Mouse (Mus musculus) kidney, embryonic 14.5 days (tissue): ENCODE measurements around the gene Zfp574. TPM values are rescaled to one million over a fixed set of nuclear protein-coding genes. Genes with fewer than 3 reads are reported as not detected.

Source experiments
- ATAC-seq: fragments of 200-750 bp; cut with Nextera tagmentation; 2 replicates; pipeline ENCODE4 v1.8.0; 2017; ENCODE audit warnings: moderate number of reproducible peaks, mild to moderate bottlenecking, moderate TSS enrichment, moderate library complexity; ENCODE audit not compliant: low FRiP score, low TSS enrichment
- H3K27ac ChIP-seq: fragments of 300-500 bp; sonication (generic); 2 replicates; pipeline ENCODE4 v1.5.1; 2014; ENCODE audit warnings: low read depth, mild to moderate bottlenecking, low read length, moderate library complexity, mixed read lengths
- H3K27me3 ChIP-seq: fragments of 300-500 bp; sonication (generic); 2 replicates; pipeline ENCODE4 v1.6.1; 2014; ENCODE audit warnings: mild to moderate bottlenecking, low read length; ENCODE audit not compliant: control insufficient read depth, insufficient read depth
- H3K36me3 ChIP-seq: fragments of 300-500 bp; sonication (generic); 2 replicates; pipeline ENCODE4 v1.6.1; 2014; ENCODE audit warnings: low read length, mixed read lengths; ENCODE audit not compliant: control insufficient read depth, insufficient read depth
- H3K4me1 ChIP-seq: fragments of 300-500 bp; sonication (generic); 2 replicates; pipeline ENCODE4 v1.6.1; 2014; ENCODE audit warnings: low read length, mixed read lengths; ENCODE audit not compliant: control insufficient read depth, insufficient read depth
- H3K4me2 ChIP-seq: fragments of 300-500 bp; sonication (generic); replicated peaks from 2 replicates; pipeline ENCODE4 v1.6.1; 2014; ENCODE audit warnings: low read depth, mild to moderate bottlenecking, low read length
- H3K4me3 ChIP-seq: fragments of 300-500 bp; sonication (generic); 2 replicates; pipeline ENCODE4 v1.5.1; 2014; ENCODE audit warnings: mild to moderate bottlenecking, low read length
- H3K9ac ChIP-seq: fragments of 300-500 bp; sonication (generic); 2 replicates; pipeline ENCODE4 v1.6.1; 2014; ENCODE audit warnings: low read depth, mild to moderate bottlenecking, low read length, moderate library complexity
- H3K9me3 ChIP-seq: fragments of 300-500 bp; sonication (generic); 2 replicates; pipeline ENCODE4 v1.6.1; 2016; ENCODE audit warnings: low read length; ENCODE audit not compliant: control insufficient read depth
- WGBS: fragments of 180-500 bp; shearing (Covaris S2); extraction: QIAGEN DNeasy Blood & Tissue Kit; methylation state at CpG from one replicate; pipeline ENCODE4 v1.1.7; 2014; 5-methylcytosine and 5-hydroxymethylcytosine counted together
- polyA plus RNA-seq: library from polyadenylated mRNA; unstranded; fragments of >200 nt; fragmentation: Nextera tagmentation; extraction: Ambion mirVana; gene quantifications from 2 replicates; pipeline ENCODE4 v1.2.1, GENCODE M21; 2014

Gene Zfp574
- 21.9 and 33.4 TPM in 2 replicates for polyA plus RNA-seq

- peak within 1 kb of the TSS; percentile 92 for H3K4me2 ChIP-seq
- no peaks in the 10 kb centered on the region for H3K9me3 ChIP-seq
- peak within 1 kb of the TSS; percentile 88 for H3K27ac ChIP-seq
- H3K4me3 ChIP-seq: peak within 1 kb of the TSS; percentile 73
- H3K27me3 ChIP-seq: no peaks in the 10 kb centered on the region
- peaks cover 13% of the 10 kb centered on the region for H3K36me3 ChIP-seq
- no peak; the same call in 1 of the 2 replicates for ATAC-seq
- peak within 1 kb of the TSS; percentile 81 for H3K9ac ChIP-seq
- peaks cover 14% of the 10 kb centered on the region for H3K4me1 ChIP-seq
- WGBS: 3% methylated on average over 23 of the region's 28 CpGs
Measured at GRCm38 (mm10) chr7:25071979-25072715, at the start of gene Zfp574, which contains the start of gene Grik5. Zfp574 (plus strand) TSS chr7:25072567. Grik5 (minus strand) TSS chr7:25072346.

- H3K27ac ChIP-seq: no peak overlapping the region
- no peak for ATAC-seq
- no peaks in the 10 kb centered on the region for H3K27me3 ChIP-seq
- H3K9me3 ChIP-seq: no peaks in the 10 kb centered on the region
- H3K36me3 ChIP-seq: peaks cover 30% of the 10 kb centered on the region
- H3K4me3 ChIP-seq: no peak overlapping the region
- WGBS: 68% methylated on average over 10 of the region's 10 CpGs
- no peaks in the 10 kb centered on the region for H3K4me1 ChIP-seq
- H3K4me2 ChIP-seq: no peak overlapping the region
- no peak overlapping the region for H3K9ac ChIP-seq
Measured at GRCm38 (mm10) chr7:25025855-25026439, 46.4 kb upstream of the Zfp574 start.

DNA sequence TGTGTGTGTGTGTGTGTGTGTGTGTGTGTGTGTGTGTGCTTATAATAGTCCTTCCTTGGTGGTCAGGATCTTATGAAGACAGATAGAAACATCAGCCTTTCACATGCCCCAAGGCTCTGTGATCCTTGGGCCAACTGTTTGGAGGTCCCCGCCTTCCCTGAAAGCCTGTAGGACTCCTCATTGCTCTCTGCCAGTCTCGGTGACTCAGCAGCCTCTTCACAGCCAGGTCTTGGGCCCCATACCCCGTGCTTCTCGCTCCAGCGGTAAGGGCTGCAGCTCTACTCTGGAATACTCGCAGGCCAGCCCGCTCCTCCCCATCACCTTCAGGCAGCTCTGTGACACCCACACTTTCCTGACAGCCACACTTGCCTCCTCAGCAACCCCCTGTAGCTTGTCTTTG is 45.9 kb upstream of the Zfp574 start:
- Histone ChIP-seq H3K9ac (no peak overlapping the region), H3K4me1 (no peaks in the 10 kb centered on the region), H3K4me3 (no peak overlapping the region), H3K36me3 (peaks cover 27% of the 10 kb centered on the region), H3K4me2 (no peak overlapping the region), H3K9me3 (no peaks in the 10 kb centered on the region), H3K27ac (no peak overlapping the region), H3K27me3 (no peaks in the 10 kb centered on the region)
- 59% methylated on average over 7 of the region's 7 CpGs for WGBS
- no peak for ATAC-seq

GRCm38 (mm10) chr7:25030032-25030753 is 42.2 kb upstream of the Zfp574 start:
- Histone ChIP-seq H3K27me3 (no peaks in the 10 kb centered on the region), H3K27ac (no peak overlapping the region), H3K4me2 (no peak overlapping the region), H3K4me1 (no peaks in the 10 kb centered on the region), H3K36me3 (peaks cover 15% of the 10 kb centered on the region; the same call in 1 of the 2 replicates), H3K4me3 (no peak overlapping the region), H3K9ac (no peak overlapping the region), H3K9me3 (no peaks in the 10 kb centered on the region)
- peak; percentile 54; the same call in 1 of the 2 replicates for ATAC-seq
- WGBS: 61% methylated on average over 5 of the region's 5 CpGs

GRCm38 (mm10) chr7:25031528-25031927 is 40.8 kb upstream of the Zfp574 start:
- WGBS: 75% methylated on average over 3 of the region's 3 CpGs

DNA sequence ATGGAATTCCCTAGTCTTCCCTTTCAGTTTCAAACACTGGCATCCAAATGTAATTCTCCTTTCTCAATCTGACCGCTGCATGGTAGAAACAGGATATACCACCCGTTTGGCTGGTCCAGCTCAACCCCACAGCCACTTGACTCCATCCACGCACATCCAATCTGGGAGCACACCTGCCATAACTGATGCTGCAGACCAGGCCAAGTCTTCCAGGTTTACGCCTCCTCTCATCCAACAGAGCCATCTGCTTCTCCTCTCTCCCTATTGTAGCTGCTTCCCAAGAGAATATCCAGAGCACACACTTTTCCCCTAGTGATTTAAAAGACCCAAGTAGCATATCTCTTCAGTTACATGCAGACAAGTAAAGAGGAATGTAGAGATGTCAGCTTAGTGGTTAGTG is 37.6 kb upstream of the Zfp574 start:
- Histone ChIP-seq H3K4me1 (no peaks in the 10 kb centered on the region), H3K27me3 (no peaks in the 10 kb centered on the region), H3K9me3 (no peaks in the 10 kb centered on the region), H3K36me3 (peaks cover 18% of the 10 kb centered on the region; the same call in 1 of the 2 replicates), H3K4me3 (no peak overlapping the region), H3K9ac (no peak overlapping the region), H3K27ac (no peak overlapping the region), H3K4me2 (no peak overlapping the region)
- ATAC-seq: no peak
- 93% methylated on average over 4 of the region's 4 CpGs for WGBS

More at GRCm38 (mm10) chr7:25031528-25031927, 40.8 kb upstream of the Zfp574 start:
- Histone ChIP-seq H3K27me3 (no peaks in the 10 kb centered on the region), H3K27ac (no peak overlapping the region), H3K36me3 (peaks cover 21% of the 10 kb centered on the region; the same call in 1 of the 2 replicates), H3K4me3 (no peak overlapping the region), H3K9me3 (no peaks in the 10 kb centered on the region), H3K4me2 (no peak overlapping the region), H3K4me1 (no peaks in the 10 kb centered on the region), H3K9ac (no peak overlapping the region)
- ATAC-seq: no peak

- H3K4me2 ChIP-seq: no peak overlapping the region
- H3K4me1 ChIP-seq: no peaks in the 10 kb centered on the region
- H3K9me3 ChIP-seq: no peaks in the 10 kb centered on the region
- H3K27ac ChIP-seq: no peak overlapping the region
- no peak for ATAC-seq
- H3K9ac ChIP-seq: no peak overlapping the region
- WGBS: 60% methylated on average over 7 of the region's 7 CpGs
- peaks cover 20% of the 10 kb centered on the region; the same call in 1 of the 2 replicates for H3K36me3 ChIP-seq
- H3K4me3 ChIP-seq: no peak overlapping the region
- no peaks in the 10 kb centered on the region for H3K27me3 ChIP-seq
Measured at GRCm38 (mm10) chr7:25035916-25036315, 36.5 kb upstream of the Zfp574 start.

DNA sequence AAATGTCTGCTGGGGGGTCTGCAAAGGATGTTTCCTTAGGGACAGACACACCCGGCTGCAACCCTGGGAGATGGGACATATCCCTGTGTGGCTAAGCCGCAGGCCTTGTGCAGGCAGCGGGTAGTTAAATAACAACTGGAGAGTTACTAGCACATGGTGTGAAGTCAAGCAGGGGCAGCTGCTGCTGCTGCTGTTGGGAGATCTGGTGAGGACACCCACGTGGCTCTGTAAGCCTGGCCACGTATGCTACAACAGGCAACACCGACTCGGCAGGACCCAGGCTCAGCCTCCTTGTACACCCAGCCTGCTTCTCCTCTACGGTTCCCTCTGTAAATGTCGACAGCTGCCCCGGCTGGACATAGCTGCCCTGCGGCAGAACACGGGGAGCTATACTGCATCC is 30.4 kb upstream of the Zfp574 start:
- ATAC-seq: no peak
- no peak overlapping the region for H3K4me3 ChIP-seq
- no peak overlapping the region for H3K4me2 ChIP-seq
- 87% methylated on average over 12 of the region's 12 CpGs for WGBS
- H3K4me1 ChIP-seq: no peaks in the 10 kb centered on the region
- no peak overlapping the region for H3K27ac ChIP-seq
- H3K9ac ChIP-seq: no peak overlapping the region
- H3K9me3 ChIP-seq: no peaks in the 10 kb centered on the region
- no peaks in the 10 kb centered on the region for H3K27me3 ChIP-seq
- H3K36me3 ChIP-seq: peaks cover 47% of the 10 kb centered on the region
